Mouse (Mus musculus): ENCODE measurements at regions not wholly inside any gene's neighbourhood (a gene's known extent, or its start where the extent isn't known, plus 50 kb on each side); places are given as distances from the start of the nearest gene placed in this dataset.

GRCm38 (mm10) chr5:64499131-64499530 lies 304.1 kb upstream of the Klf3 start:
- DNase-seq (ENCODE audit: low read depth) = no peak

DNA sequence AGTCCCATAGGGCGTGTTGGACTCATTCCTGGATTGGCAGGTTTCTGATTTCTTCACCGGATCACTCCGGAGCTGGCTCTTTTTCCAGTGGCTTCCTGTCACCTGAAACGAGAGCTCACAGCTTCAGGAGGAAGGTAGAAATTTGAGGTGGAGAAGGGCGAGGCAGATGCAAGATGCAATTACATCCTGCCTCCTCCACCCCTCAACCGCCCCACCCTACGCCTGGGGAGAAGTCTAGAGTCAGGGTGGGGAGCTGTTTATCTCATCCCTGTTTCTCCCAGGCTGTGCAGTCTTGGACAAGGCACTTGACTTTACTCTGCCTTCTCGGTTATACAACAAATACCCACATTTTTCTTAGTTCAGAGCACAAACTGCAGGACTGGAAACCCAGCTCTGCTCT lies 302.8 kb upstream of the Klf3 start:
- no peak for DNase-seq (ENCODE audit: low read depth)

DNA sequence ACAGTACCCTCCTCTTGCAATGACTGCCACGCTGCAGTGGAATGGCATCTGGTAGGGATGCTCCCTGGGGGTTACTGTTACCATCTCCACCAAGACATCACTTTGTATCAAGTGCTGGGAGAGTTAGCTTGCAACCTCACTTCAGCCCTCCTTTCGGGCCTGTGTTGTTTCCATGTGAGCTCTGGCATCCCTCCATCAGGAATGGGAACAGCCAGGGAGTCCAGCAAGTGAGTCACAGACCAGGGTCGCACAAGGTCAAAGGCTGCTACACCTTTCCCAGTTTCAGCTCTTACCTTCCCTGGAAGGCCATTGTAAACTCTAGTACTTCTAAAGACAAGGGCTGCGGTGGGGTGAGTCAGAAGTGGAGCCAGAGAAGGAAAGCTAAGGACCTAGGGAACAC lies 302.3 kb upstream of the Klf3 start:
- DNase-seq (ENCODE audit: low read depth) = peak; percentile 51

GRCm38 (mm10) chr5:64501746-64502145 lies 301.4 kb upstream of the Klf3 start:
- DNase-seq (ENCODE audit: low read depth) = no peak

- DNase-seq (ENCODE audit: low read depth) = peak; percentile 84
These were observed 299.7 kb upstream of the Klf3 start for GRCm38 (mm10) chr5:64503514-64503913.

- DNase-seq (ENCODE audit: low read depth) = no peak
These were observed 298.7 kb upstream of the Klf3 start for GRCm38 (mm10) chr5:64504507-64504906.

DNA sequence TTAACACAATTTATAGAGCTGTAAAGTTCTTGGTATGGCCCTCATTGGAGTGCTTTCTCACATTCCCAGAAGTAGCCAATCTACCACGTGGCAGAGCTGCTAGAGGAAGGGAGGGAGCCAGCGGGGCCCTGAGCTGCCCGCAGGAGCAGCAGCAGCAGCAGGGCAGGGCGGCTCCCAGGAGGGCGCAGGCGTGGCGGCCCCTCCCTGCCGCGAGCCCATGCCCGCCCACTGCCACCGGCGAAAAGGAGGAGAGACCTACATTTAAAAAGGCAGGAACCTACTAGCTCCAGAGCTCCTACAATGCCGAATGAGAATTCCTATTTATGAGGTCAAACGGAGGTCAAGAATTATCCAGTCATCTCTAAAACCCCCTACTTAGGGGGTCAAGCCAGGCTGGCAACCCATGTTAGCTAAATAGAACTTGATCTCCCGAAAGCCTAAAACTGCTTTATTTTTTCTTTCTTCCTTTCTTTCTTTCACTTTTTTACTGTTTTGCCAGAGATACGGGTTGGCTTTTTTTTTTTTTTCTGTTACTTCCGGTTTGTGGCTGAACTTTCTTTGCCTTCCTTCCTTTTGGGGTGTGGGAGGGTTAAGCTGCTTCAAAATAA lies 297.9 kb upstream of the Klf3 start:
- DNase-seq (ENCODE audit: low read depth) = no peak

GRCm38 (mm10) chr5:64505835-64506600 lies 297.2 kb upstream of the Klf3 start:
- no peak for DNase-seq (ENCODE audit: low read depth)

- peak; percentile 77 for DNase-seq (ENCODE audit: low read depth)
These were observed 294.6 kb upstream of the Klf3 start for GRCm38 (mm10) chr5:64508565-64508964.

- no peak for DNase-seq (ENCODE audit: low read depth)
These were observed 289.8 kb upstream of the Klf3 start for GRCm38 (mm10) chr5:64513155-64513945.

DNA sequence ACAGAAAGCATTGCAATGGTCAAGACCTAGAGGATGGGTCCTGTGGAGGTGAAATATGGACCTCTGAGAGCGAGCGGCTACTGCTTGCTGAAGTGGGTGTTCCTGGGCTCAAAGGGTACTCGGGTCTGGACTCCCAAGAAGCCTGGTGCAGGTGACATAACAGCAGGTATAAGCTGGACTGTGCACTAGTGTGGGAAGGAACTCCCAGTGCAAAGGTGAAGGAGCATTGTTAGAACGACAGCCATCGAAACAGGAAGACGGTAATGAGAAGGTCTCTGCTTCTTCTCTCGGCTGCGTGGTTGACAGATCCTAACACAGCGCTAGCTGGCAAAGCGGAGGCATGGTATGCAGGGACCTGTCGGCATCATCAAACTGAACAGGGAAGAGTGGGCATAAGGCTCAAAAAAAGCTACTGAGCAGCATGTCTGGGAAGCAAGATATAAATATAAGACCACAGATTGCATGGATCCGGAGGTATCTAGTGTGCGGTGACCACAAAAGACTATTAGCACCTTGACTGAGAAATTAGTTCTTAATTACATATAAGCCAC lies 287.0 kb upstream of the Klf3 start:
- no peak for DNase-seq (ENCODE audit: low read depth)

GRCm38 (mm10) chr5:64517241-64517640 lies 285.9 kb upstream of the Klf3 start:
- no peak for DNase-seq (ENCODE audit: low read depth)

- DNase-seq (ENCODE audit: low read depth) = no peak
These were observed 285.4 kb upstream of the Klf3 start for GRCm38 (mm10) chr5:64517835-64518234.

GRCm38 (mm10) chr5:64519036-64519435 lies 284.2 kb upstream of the Klf3 start:
- no peak for DNase-seq (ENCODE audit: low read depth)

DNA sequence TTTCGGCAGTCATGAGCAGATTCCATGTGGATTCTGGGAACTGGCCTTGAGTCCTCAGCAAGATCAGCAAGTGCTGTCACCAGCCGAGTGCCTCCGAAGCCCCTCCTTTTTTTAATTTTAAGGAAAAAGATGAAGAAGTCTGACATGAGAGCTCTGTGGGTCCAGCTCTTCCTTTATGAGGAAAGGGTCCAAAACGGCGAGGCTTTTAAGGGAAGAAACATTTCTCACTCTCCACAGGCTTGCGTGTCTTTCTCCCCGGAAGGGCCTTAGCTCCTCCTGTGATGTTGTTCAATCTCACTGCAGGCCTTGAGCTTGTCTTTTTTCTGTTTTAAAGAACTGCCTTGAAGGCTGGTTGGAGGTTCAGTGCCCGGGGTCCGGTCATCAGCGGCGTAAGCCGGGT lies 283.5 kb upstream of the Klf3 start:
- DNase-seq (ENCODE audit: low read depth) = no peak

DNA sequence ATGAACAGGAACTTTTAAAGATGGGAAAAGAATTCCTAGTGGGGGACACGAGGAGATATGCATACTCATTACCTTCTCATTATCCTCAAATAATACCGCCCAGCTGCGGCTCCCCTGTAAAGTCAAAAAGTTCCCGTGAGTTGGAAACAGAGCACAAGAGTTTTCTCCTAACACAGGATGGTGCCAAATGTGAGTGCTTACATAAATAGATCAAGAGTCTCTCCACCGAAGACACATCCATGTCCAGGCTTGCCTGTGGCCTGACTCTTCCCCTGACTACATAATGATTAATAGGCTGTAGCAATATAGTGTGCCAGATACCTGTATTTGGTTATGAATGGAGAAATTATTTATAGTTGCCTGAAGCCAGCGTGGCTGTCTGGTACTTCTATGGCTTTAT lies 281.8 kb upstream of the Klf3 start:
- no peak for DNase-seq (ENCODE audit: low read depth)

DNA sequence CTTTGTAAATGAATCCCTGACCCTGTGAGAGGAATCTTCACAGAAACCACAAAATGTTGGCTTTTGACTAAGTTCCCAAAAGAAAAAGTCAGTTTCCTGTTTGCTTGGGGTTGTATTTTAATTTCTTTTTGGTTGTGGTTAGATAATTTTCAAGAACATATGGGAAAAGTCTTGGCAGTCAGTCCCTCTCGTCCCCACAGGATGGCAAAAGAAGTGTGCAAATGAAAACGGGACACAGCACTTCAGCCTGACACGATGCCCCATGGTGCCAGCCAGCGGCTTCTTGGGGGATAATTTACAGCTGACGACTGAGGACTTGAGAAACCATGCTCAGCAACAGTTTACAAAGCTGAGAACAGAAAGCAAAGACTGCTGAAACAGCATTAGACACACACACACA lies 281.2 kb upstream of the Klf3 start:
- no peak for DNase-seq (ENCODE audit: low read depth)

GRCm38 (mm10) chr5:64526521-64526920 lies 276.7 kb upstream of the Klf3 start:
- no peak for DNase-seq (ENCODE audit: low read depth)

GRCm38 (mm10) chr5:64527962-64528361 lies 275.2 kb upstream of the Klf3 start:
- DNase-seq (ENCODE audit: low read depth) = no peak

DNA sequence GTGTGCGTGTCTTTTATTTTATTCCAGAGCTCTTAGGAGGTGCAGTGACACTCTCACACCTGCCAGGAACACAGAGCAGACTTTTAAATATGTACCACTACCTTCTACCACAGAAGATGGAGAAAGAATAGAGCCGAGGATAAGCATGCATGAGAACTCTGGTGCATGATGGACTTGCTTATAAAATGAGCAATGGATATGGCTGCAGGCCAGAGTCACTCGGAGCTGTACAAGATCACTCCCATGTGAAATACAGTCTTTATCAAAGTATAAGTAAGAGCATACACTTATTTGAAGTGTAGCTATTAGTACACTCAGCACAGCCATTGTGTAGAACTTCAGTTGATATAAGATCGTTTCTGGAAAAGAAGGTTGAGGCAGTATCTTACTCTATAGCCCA lies 268.8 kb upstream of the Klf3 start:
- DNase-seq (ENCODE audit: low read depth) = no peak

- no peak for DNase-seq (ENCODE audit: low read depth)
These were observed 268.2 kb upstream of the Klf3 start for GRCm38 (mm10) chr5:64534947-64535346.

GRCm38 (mm10) chr5:64535546-64535945 lies 267.6 kb upstream of the Klf3 start:
- no peak for DNase-seq (ENCODE audit: low read depth)
